Mouse (Mus musculus) kidney, adult 2 months (tissue): ENCODE measurements around the gene Plekha3. TPM values are rescaled to one million over a fixed set of nuclear protein-coding genes. Genes with fewer than 3 reads are reported as not detected.

ENCODE experiments used
- DNase-seq: peaks from one replicate; pipeline ENCODE4 v3.0.0; 2021
- H3K27ac ChIP-seq: fragments of 200-500 bp; 2 replicates; pipeline ENCODE4 v1.5.1; 2012; ENCODE audit warnings: low read depth, low read length, control low read depth, inconsistent platforms; ENCODE audit not compliant: insufficient read depth
- H3K27me3 ChIP-seq: fragments of 200-500 bp; replicated peaks from 2 replicates; pipeline ENCODE4 v1.6.1; 2012; ENCODE audit warnings: mild to moderate bottlenecking, moderate library complexity, low read length, inconsistent platforms; ENCODE audit not compliant: control insufficient read depth, insufficient read depth
- H3K36me3 ChIP-seq: fragments of 200-500 bp; 2 replicates; pipeline ENCODE4 v1.6.1; 2012; ENCODE audit warnings: mild to moderate bottlenecking, moderate library complexity, low read length, inconsistent platforms; ENCODE audit not compliant: control insufficient read depth, insufficient read depth
- H3K4me1 ChIP-seq: fragments of 200-500 bp; 2 replicates; pipeline ENCODE4 v1.6.1; 2011; ENCODE audit warnings: low read length; ENCODE audit not compliant: control insufficient read depth, insufficient read depth
- H3K4me3 ChIP-seq: fragments of 200-500 bp; 2 replicates; pipeline ENCODE4 v1.5.1; 2011; ENCODE audit warnings: mild to moderate bottlenecking, low read depth, low read length, control low read depth; ENCODE audit not compliant: insufficient read depth
- CTCF ChIP-seq: fragments of 200-500 bp; conservative IDR thresholded peaks from 2 replicates; pipeline ENCODE4 v1.5.1; 2011; ENCODE audit warnings: low read depth, mild to moderate bottlenecking, control low read depth, low read length, moderate library complexity, mixed read lengths; ENCODE audit not compliant: insufficient read depth, insufficient read length
- POLR2A ChIP-seq: fragments of 200-500 bp; IDR thresholded peaks from one replicate; pipeline ENCODE4 v1.6.1; 2011; ENCODE audit warnings: low read depth, low read length, control low read depth
- WGBS: fragments of 180-500 bp; shearing (Covaris S2); methylation state at CpG from one replicate; pipeline ENCODE4 v1.1.7; 2018; 5-methylcytosine and 5-hydroxymethylcytosine counted together
- polyA plus RNA-seq: library from polyadenylated mRNA; depleted of rRNA; stranded (reverse); fragments of >200 nt; gene quantifications from 2 replicates; pipeline ENCODE4 v1.2.3, GENCODE M21; 2012

Plekha3 gene
- polyA plus RNA-seq, 1 experiment: 22.3 TPM

DNA sequence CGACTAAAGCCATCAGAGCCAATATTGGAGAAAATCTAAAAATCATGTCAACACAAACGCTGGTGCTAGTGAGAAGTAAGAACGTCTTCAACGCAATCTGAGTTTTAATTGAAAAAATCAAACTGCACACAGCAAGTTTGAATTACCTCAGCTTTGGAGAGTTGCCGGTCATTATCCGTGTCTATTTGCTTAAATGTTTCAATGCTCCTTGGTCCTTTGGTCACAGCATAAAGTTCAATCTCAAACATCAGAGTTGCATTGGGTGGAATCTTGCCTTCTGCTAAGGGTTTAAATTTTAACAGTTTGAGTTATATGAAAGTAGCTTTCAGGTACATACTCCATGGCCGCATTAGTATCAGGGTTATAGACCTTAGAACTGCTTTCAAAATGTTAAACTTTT is 9.6 kb upstream of the Plekha3 start:
- TF ChIP-seq CTCF (no peak), POLR2A (no peak)
- H3K27ac ChIP-seq: no peak overlapping the region
- 64% methylated on average over 7 of the region's 7 CpGs for WGBS
- peaks cover 1% of the 10 kb centered on the region; the same call in 1 of the 2 replicates for H3K36me3 ChIP-seq
- H3K4me1 ChIP-seq: peaks cover 3% of the 10 kb centered on the region; the same call in 1 of the 2 replicates
- H3K4me3 ChIP-seq: no peak overlapping the region
- H3K27me3 ChIP-seq: no peaks in the 10 kb centered on the region
- DNase-seq: peak; percentile 77

DNA sequence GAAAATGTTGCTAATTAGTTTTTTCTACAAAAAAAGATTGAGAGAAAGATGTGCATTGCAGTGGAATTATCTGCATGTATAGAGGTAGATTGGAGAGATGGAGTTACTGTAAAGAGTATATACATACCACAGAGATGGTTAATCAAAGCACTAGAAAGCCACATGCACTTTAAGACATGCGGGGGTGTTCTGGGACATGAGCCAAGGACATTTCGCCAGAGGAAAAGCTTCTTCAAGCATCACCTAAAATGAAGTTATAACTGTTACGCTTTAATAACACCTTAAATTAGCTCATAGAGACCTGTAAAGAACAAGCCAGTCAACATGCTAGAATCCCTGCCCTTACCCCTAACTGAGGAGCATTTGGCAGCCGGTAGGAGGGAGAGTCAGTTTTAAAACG is 7.9 kb upstream of the Plekha3 start:
- no peak for DNase-seq
- Histone ChIP-seq H3K4me1 (peaks cover 3% of the 10 kb centered on the region; the same call in 1 of the 2 replicates), H3K27me3 (no peaks in the 10 kb centered on the region), H3K4me3 (no peak overlapping the region), H3K36me3 (peaks cover 1% of the 10 kb centered on the region; the same call in 1 of the 2 replicates), H3K27ac (no peak overlapping the region)
- TF ChIP-seq CTCF: no peak
- WGBS: 58% methylated on average over 5 of the region's 5 CpGs

DNA sequence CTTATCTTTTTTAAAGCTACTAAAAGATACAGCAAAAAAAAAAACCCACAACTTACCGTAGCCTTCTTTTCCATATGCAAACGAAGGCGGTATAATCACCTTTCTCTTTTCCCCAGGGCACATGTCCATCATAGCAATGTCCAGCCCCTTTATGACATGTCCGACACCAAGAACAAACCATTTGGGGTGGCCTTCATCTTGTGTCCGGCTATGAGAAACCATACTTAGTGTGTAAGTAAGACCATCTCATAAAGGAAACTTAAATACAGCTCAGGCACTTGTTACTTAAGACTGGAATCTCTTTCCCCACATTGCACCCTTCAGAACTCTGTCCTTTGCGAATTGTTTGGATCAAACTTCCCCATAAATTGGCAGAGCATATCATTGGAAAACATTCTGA is 3.4 kb upstream of the Plekha3 start:
- H3K27ac ChIP-seq: no peak overlapping the region

DNA sequence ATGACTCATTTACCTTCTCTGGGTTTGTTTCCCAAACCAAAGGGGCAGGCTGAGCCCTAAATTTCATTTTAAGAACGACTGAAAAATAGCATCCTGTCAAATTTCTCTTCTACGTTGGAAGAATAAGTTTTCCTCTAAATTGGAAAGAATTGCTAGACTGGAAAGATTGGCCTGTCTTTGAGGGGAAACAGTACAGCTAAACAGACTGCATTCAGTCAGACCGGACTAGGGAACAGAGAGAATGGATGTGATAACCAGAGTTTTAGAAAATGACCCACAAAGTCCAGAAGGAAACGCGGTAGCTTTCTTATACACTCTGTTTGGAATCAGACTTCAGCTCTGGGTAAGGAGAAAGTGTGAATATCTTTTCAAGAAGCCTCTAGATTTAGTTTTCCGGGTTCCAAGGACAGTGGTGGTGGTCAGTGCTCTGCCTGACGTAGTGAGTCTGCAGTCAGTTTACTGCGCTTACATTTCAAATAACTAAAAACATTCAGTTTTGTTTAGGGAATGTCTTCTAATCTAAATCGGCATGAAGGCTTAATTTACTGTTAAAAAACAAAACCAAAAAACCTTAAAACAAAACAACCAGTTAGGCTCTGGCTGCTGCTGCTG is 2.8 kb upstream of the Plekha3 start:
- no peak for DNase-seq
- Histone ChIP-seq H3K27me3 (no peaks in the 10 kb centered on the region), H3K4me3 (peak overlapping the region; percentile 57), H3K27ac (peak overlapping the region; percentile 58; the same call in 1 of the 2 replicates), H3K36me3 (no peaks in the 10 kb centered on the region), H3K4me1 (peaks cover 5% of the 10 kb centered on the region; the same call in 1 of the 2 replicates)
- WGBS: 4% methylated on average over 9 of the region's 9 CpGs
- no peak for TF ChIP-seq POLR2A
- TF ChIP-seq CTCF: no peak

More for the DNA sequence above, 3.4 kb upstream of the Plekha3 start:
- no peak overlapping the region for H3K4me3 ChIP-seq
- no peak for DNase-seq
- no peaks in the 10 kb centered on the region for H3K36me3 ChIP-seq
- 79% methylated on average over 6 of the region's 6 CpGs for WGBS
- TF ChIP-seq POLR2A: no peak
- TF ChIP-seq CTCF: no peak
- no peaks in the 10 kb centered on the region for H3K27me3 ChIP-seq
- peaks cover 3% of the 10 kb centered on the region; the same call in 1 of the 2 replicates for H3K4me1 ChIP-seq

- peak; percentile 96 for DNase-seq
These were observed 2.1 kb upstream of the Plekha3 start, which contains the start of gene Fkbp7 for GRCm38 (mm10) chr2:76672966-76673392. Gene Fkbp7, minus strand, starts transcription at chr2:76673116.

GRCm38 (mm10) chr2:76673472-76674081 is 1.5 kb upstream of the Plekha3 start:
- H3K4me3 ChIP-seq: no peak overlapping the region
- DNase-seq: peak; percentile 83
- WGBS: 45% methylated on average over 7 of the region's 7 CpGs

More at GRCm38 (mm10) chr2:76672966-76673392, 2.1 kb upstream of the Plekha3 start, which contains the start of gene Fkbp7:
- Histone ChIP-seq H3K4me1 (peaks cover 5% of the 10 kb centered on the region; the same call in 1 of the 2 replicates), H3K4me3 (peak within 1 kb of the TSS; percentile 57), H3K36me3 (no peaks in the 10 kb centered on the region), H3K27ac (peak within 1 kb of the TSS; percentile 58), H3K27me3 (no peaks in the 10 kb centered on the region)
- TF ChIP-seq POLR2A: peak; percentile 77
- TF ChIP-seq CTCF: no peak
- WGBS: under 1% methylated on average over 17 of the region's 17 CpGs

DNA sequence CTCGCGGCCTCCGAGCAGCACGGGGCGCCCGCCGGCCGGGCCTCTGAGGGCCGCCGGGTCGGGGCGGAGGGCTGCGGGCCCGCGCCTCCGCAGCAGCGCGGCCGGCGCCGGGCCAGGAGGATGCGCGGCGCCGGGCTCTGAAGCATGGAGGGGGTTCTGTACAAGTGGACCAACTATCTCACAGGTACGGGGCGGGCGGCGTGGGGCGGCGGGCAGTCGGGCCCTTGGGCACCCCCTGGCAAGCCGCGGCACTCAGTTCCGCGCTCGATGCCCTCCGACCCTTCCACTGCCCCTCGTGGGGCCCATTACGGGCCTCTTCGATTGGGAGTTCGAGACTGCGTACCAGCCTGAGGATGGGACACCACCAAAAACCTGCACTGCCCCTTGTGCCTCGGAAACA is 370 bp downstream of the Plekha3 start:
- Histone ChIP-seq H3K27me3 (no peaks in the 10 kb centered on the region), H3K4me1 (peaks cover 5% of the 10 kb centered on the region; the same call in 1 of the 2 replicates), H3K27ac (no peak overlapping the region), H3K36me3 (no peaks in the 10 kb centered on the region), H3K4me3 (peak overlapping the region; percentile 71)
- under 1% methylated on average over 44 of the region's 44 CpGs for WGBS
- TF ChIP-seq CTCF (no peak), POLR2A (no peak)
- DNase-seq: no peak

More at GRCm38 (mm10) chr2:76673472-76674081, 1.5 kb upstream of the Plekha3 start:
- Histone ChIP-seq H3K4me1 (peaks cover 5% of the 10 kb centered on the region; the same call in 1 of the 2 replicates), H3K27ac (no peak overlapping the region), H3K36me3 (no peaks in the 10 kb centered on the region), H3K27me3 (no peaks in the 10 kb centered on the region)
- TF ChIP-seq POLR2A (no peak), CTCF (peak; percentile 32; the same call in 1 of the 2 replicates)
